Mouse (Mus musculus) limb, embryonic 15.5 days (tissue): ENCODE results near the gene Adamts18. TPM values are rescaled to one million over a fixed set of nuclear protein-coding genes. Genes with fewer than 3 reads are reported as not detected.

Source experiments
- ATAC-seq: fragments of 200-750 bp; cut with Nextera tagmentation; 2 replicates; pipeline ENCODE4 v1.8.0; 2017; ENCODE audit warnings: low read depth, moderate TSS enrichment; ENCODE audit not compliant: insufficient number of reproducible peaks, low FRiP score, low TSS enrichment
- H3K27ac ChIP-seq: fragments of 300-500 bp; sonication (generic); 2 replicates; pipeline ENCODE4 v1.5.1; 2015; ENCODE audit warnings: moderate library complexity, mild to moderate bottlenecking, inconsistent platforms
- H3K27me3 ChIP-seq: fragments of 300-500 bp; sonication (generic); 2 replicates; pipeline ENCODE4 v1.6.1; 2015; ENCODE audit warnings: inconsistent platforms
- H3K36me3 ChIP-seq: fragments of 300-500 bp; sonication (generic); 2 replicates; pipeline ENCODE4 v1.6.1; 2015; ENCODE audit warnings: inconsistent platforms
- H3K4me1 ChIP-seq: fragments of 300-500 bp; sonication (generic); 2 replicates; pipeline ENCODE4 v1.6.1; 2015; ENCODE audit warnings: inconsistent platforms
- H3K4me2 ChIP-seq: fragments of 300-500 bp; sonication (generic); 2 replicates; pipeline ENCODE4 v1.6.1; 2015; ENCODE audit warnings: mild to moderate bottlenecking, inconsistent platforms
- H3K4me3 ChIP-seq: fragments of 300-500 bp; sonication (generic); 2 replicates; pipeline ENCODE4 v1.5.1; 2015; ENCODE audit warnings: mild to moderate bottlenecking, inconsistent platforms
- H3K9ac ChIP-seq: fragments of 300-500 bp; sonication (generic); 2 replicates; pipeline ENCODE4 v1.6.1; 2015; ENCODE audit warnings: inconsistent platforms
- H3K9me3 ChIP-seq: fragments of 300-500 bp; sonication (generic); 2 replicates; pipeline ENCODE4 v1.6.1; 2016; ENCODE audit warnings: inconsistent platforms
- WGBS: fragments of 180-500 bp; shearing (Covaris S2); methylation state at CpG from one replicate; pipeline ENCODE4 v1.1.7; 2015; 5-methylcytosine and 5-hydroxymethylcytosine counted together
- polyA plus RNA-seq: library from polyadenylated mRNA; unstranded; fragments of >200 nt; fragmentation: Nextera tagmentation; extraction: Ambion mirVana; gene quantifications from 2 replicates; pipeline ENCODE4 v1.2.1, GENCODE M21; 2015

The Adamts18 gene
- polyA plus RNA-seq, 1 experiment from 2014 or later = 3.6 TPM

DNA sequence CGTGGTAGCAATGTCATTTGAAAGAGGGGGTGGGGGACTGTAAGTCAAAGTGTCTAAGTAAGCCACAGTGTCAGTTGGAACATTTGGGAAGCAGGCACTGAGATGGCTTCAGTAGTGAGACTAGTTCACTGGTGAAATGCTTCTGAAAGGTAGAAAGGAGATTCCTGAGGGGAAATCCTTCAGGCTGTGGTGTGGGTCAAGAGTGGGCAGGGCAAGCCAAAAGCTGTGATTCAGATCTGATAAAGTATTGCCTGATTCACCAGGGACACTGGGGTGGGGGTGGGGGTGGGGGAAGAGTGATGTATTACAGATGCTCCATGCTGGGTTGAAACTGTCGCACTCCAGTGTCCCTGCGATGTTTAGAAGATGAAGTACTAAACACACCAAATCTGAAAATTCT is 173.9 kb downstream of the Adamts18 start:
- H3K9ac ChIP-seq = no peak overlapping the region
- no peak for ATAC-seq
- no peaks in the 10 kb centered on the region for H3K9me3 ChIP-seq

DNA sequence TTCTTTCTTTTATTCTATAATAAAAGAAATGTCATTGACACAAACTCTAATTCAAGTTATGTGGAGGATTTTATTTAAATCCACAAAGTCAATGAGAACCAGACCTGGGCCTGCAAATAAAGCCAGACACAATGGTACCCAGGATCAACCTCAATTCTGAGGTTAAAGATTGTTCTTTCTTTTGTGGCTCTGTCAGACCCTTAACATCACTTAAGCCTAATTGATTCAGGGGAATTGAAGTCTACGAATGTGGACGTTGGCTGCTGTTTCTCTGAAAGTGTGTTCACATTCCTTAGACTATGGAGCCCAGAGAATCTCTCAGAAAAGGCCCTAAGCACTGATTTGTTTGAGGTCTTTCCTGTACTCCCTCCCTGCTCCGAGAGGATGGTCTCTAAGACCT is 175.2 kb downstream of the Adamts18 start:
- no peak overlapping the region for H3K9ac ChIP-seq
- WGBS = 46% methylated on average over 3 of the region's 3 CpGs
- no peak overlapping the region for H3K4me3 ChIP-seq
- H3K27me3 ChIP-seq = peaks cover 14% of the 10 kb centered on the region; the same call in 1 of the 2 replicates
- no peak for ATAC-seq
- no peaks in the 10 kb centered on the region for H3K9me3 ChIP-seq
- no peak overlapping the region for H3K27ac ChIP-seq
- peaks cover 6% of the 10 kb centered on the region; the same call in 1 of the 2 replicates for H3K4me1 ChIP-seq
- H3K4me2 ChIP-seq = no peak overlapping the region
- no peaks in the 10 kb centered on the region for H3K36me3 ChIP-seq

More for the DNA sequence above, 173.9 kb downstream of the Adamts18 start:
- H3K27ac ChIP-seq = no peak overlapping the region
- no peak overlapping the region for H3K4me2 ChIP-seq
- H3K4me1 ChIP-seq = peaks cover 6% of the 10 kb centered on the region; the same call in 1 of the 2 replicates
- peaks cover 10% of the 10 kb centered on the region; the same call in 1 of the 2 replicates for H3K27me3 ChIP-seq
- H3K36me3 ChIP-seq = no peaks in the 10 kb centered on the region
- WGBS = 72% methylated on average over 3 of the region's 3 CpGs
- no peak overlapping the region for H3K4me3 ChIP-seq

DNA sequence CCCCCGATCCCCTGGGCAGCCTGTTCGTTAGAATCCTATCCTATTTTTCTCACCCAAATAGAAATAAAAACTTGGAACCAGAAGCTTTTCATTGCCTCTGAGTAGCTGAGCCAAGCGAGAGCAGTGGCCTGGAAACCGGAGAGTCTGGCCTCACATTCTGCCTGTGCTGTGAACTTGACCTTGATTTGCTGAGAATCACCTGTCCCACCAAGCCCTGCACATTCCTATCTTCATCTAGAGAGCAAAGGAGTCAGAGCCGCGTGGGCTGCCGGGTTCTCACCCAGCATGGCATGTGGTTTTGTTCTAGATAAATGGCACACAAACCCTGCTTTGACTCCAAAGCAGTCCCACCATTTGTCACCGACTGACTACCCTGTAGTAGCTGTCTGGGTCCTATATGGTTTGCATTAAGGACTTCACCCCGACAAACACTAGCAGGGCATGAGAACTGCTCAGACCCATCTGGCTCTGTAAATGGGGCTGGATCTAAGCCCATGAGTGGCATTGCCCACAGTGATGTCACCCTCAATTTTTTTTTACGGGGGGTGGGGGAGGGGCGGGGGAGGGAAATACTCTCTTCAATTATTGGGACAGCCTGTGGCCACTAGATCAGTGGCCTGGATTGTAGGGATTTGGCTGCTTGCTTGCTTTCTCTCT is 175.8 kb downstream of the Adamts18 start:
- Histone ChIP-seq H3K27me3 (peaks cover 20% of the 10 kb centered on the region; the same call in 1 of the 2 replicates), H3K4me2 (no peak overlapping the region), H3K9me3 (no peaks in the 10 kb centered on the region), H3K9ac (no peak overlapping the region), H3K4me3 (no peak overlapping the region), H3K36me3 (no peaks in the 10 kb centered on the region), H3K27ac (no peak overlapping the region), H3K4me1 (peaks cover 6% of the 10 kb centered on the region; the same call in 1 of the 2 replicates)
- ATAC-seq = no peak
- WGBS = 51% methylated on average over 11 of the region's 11 CpGs

DNA sequence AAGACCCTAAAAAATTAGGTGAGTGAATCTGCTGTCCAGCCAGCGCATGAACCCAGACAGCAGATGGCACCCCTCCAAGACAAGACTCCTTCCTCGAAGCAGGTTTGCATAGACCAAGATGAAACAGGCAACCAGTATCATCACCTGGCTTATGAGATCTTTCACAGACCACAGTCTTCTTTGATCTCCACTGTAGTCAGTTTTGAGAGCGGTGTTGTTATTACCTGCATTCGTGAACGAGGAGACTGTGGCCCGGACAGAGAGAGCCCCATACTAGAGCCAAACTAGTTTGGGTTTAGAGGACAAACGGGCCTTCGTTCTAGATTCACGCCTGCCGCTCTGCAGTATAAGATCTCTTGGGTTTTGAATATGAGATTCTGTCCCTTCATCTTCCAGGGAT is 178.6 kb downstream of the Adamts18 start:
- peaks cover 16% of the 10 kb centered on the region for H3K4me1 ChIP-seq
- H3K9me3 ChIP-seq = no peaks in the 10 kb centered on the region
- no peak overlapping the region for H3K4me2 ChIP-seq
- 65% methylated on average over 10 of the region's 10 CpGs for WGBS
- no peak overlapping the region for H3K27ac ChIP-seq
- H3K4me3 ChIP-seq = no peak overlapping the region
- ATAC-seq = no peak
- no peaks in the 10 kb centered on the region for H3K36me3 ChIP-seq
- no peak overlapping the region for H3K9ac ChIP-seq
- H3K27me3 ChIP-seq = peaks cover 23% of the 10 kb centered on the region; the same call in 1 of the 2 replicates

DNA sequence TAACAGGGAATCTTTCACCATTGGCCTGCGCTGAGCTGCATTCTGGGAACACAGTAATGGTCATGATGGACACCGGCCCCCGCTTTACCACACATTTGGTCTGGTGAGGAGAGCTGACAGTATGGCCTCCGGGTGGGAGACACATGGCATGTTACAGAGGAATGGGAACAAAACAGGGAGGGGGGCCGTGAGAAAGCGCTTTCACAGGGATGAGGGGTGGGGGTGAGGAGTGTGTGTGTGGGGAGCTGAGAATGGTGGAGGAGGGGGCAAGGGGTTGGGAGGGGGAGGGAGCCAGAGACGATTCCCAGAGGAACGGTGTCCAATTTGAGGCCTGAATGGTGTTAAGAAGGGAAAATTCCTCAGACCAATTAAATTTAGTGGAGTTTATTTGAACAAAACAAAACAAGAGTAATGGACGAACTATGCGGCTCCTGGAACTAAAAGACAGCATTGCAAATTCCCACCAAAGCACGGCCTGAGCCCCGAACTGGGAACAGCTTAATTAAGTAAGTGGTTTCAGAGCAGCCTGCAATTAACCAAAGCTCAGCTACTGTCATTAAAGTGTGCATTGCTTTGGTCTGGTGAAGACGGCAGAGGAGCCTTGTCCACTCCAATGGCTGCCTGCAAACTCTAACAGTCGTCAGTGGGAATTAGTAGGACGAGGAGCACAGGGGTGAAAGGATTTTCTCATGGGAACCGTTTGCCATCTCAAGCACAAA is 181.7 kb downstream of the Adamts18 start:
- Histone ChIP-seq H3K4me1 (peaks cover 13% of the 10 kb centered on the region), H3K36me3 (no peaks in the 10 kb centered on the region), H3K27ac (no peak overlapping the region), H3K4me3 (no peak overlapping the region), H3K27me3 (peaks cover 28% of the 10 kb centered on the region; the same call in 1 of the 2 replicates), H3K9ac (no peak overlapping the region), H3K9me3 (no peaks in the 10 kb centered on the region), H3K4me2 (no peak overlapping the region)
- WGBS = 43% methylated on average over 16 of the region's 16 CpGs
- no peak for ATAC-seq

DNA sequence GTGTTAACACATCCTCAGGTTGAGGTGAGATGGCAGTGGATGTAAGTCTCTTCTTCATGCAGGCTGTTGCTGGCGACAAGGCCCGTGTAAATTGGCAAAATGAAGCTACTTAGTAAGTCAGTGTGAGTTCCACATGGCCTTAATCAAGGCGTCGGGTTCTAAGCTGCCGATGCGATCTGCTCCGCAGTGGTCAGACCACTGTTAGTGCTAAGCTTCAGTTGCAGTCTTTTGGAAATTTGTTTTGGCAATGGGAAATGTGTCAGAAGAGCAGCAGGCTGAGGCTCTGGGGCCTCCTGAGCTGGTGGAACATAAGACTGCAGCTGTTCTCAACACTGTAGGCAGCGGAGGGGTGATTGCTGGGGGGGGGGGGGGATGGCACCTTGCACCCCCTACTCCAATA is 182.6 kb downstream of the Adamts18 start:
- Histone ChIP-seq H3K9me3 (no peaks in the 10 kb centered on the region), H3K27me3 (peaks cover 28% of the 10 kb centered on the region; the same call in 1 of the 2 replicates), H3K9ac (no peak overlapping the region), H3K4me2 (no peak overlapping the region), H3K4me1 (peaks cover 13% of the 10 kb centered on the region), H3K27ac (no peak overlapping the region), H3K4me3 (no peak overlapping the region), H3K36me3 (no peaks in the 10 kb centered on the region)
- WGBS = 32% methylated on average over 8 of the region's 8 CpGs
- ATAC-seq = no peak

DNA sequence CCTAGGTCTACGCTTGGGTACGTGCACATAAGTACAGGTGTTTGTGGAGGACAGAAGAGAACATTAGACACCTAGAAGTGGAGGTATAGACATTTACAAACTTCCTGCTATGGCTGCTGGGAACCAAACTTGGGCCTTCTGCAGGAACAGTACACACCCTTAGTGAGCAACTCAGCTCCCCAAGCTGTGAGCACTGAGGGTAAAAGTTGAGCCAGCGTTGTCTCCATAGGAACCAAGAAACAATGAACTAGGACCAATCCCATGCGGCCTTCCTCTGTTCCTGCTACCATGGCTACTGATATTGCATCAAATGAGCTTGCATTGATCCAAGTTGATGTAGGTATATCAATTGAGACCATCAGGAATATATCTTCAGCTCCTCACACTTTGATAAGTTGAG is 183.5 kb downstream of the Adamts18 start:
- H3K36me3 ChIP-seq = no peaks in the 10 kb centered on the region
- 69% methylated on average over 4 of the region's 4 CpGs for WGBS
- H3K27me3 ChIP-seq = peaks cover 21% of the 10 kb centered on the region; the same call in 1 of the 2 replicates
- ATAC-seq = no peak
- no peak overlapping the region for H3K27ac ChIP-seq
- peaks cover 13% of the 10 kb centered on the region for H3K4me1 ChIP-seq
- no peak overlapping the region for H3K4me3 ChIP-seq
- H3K4me2 ChIP-seq = no peak overlapping the region
- no peaks in the 10 kb centered on the region for H3K9me3 ChIP-seq
- H3K9ac ChIP-seq = no peak overlapping the region

DNA sequence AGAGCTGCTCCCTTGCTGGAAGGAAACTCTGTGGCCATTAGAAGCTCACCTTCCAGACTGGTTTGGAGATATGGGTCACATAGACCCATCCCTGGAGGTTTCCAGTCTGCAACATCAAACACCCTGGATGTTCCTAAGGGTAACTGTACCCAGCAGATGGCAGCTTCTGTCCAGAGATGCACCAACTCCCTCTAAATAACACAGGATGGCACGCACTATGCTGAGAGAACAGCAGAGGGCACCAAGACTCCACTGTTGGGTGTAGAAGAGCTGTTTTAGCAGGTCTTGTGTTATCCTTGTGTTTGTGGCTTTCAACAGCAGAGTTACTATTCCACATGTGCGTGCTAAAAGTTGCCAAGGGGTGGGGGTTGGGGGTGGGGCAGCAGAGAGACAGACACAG is 184.0 kb downstream of the Adamts18 start:
- Histone ChIP-seq H3K9ac (no peak overlapping the region), H3K27ac (no peak overlapping the region), H3K9me3 (no peaks in the 10 kb centered on the region), H3K36me3 (no peaks in the 10 kb centered on the region), H3K4me1 (peaks cover 13% of the 10 kb centered on the region), H3K27me3 (peaks cover 21% of the 10 kb centered on the region; the same call in 1 of the 2 replicates), H3K4me2 (no peak overlapping the region), H3K4me3 (no peak overlapping the region)
- 0% methylated on average over 2 of the region's 2 CpGs for WGBS
- no peak for ATAC-seq

DNA sequence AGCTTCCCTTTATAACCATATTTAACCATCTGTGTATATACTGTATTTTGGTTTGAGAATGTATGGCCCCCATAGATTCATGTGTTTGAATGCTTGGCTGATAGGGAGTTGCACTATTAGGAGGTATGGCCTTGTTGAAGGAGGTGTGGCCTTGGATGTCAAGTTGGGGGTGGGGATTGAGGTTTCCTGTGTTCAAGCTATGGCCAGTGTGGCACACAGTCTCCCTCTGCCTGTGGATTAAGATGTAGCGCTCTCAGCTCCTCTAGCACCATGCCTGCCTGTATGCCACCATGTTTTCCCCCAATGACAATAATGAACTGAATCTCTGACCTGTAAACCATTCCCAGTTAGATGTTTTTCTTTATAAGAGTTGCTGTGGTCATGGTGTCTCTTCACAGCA is 188.4 kb downstream of the Adamts18 start:
- no peak overlapping the region for H3K9ac ChIP-seq
- H3K4me3 ChIP-seq = no peak overlapping the region
- 93% methylated on average over 1 of the region's 1 CpGs for WGBS
- no peaks in the 10 kb centered on the region for H3K9me3 ChIP-seq
- peaks cover 4% of the 10 kb centered on the region; the same call in 1 of the 2 replicates for H3K4me1 ChIP-seq
- H3K36me3 ChIP-seq = no peaks in the 10 kb centered on the region
- H3K27me3 ChIP-seq = peaks cover 5% of the 10 kb centered on the region
- H3K4me2 ChIP-seq = no peak overlapping the region
- no peak overlapping the region for H3K27ac ChIP-seq
- no peak for ATAC-seq

DNA sequence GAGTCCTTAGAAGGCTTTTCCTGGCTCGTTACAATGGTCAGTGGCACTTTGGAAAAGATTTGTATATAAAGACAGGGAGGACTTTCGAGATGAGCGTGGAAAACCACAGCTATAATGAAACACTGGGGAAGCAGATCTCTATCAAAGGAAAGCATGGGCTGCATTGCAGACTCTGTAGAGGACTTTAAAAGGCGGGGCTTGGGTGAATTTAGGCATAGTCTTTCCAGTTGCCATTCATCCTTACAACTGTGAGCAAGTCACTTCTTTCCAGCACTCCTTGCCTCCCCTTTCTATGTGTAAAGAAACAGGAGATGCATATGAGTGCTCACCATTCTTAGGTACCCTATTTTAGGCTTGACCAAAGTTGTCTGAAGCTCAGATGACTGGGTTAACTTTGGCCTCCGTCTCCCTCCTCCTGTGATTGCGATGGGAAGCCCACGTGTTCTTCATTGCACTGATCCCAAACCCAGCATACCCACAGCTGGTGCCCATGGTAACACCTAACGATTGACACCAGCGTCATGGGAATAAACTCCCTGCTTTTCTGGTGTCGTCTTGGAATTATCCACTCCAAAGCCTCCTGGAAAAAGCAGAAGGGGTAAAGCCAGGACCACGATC is 191.7 kb downstream of the Adamts18 start:
- no peaks in the 10 kb centered on the region for H3K4me1 ChIP-seq
- no peaks in the 10 kb centered on the region for H3K36me3 ChIP-seq
- no peak overlapping the region for H3K27ac ChIP-seq
- ATAC-seq = no peak
- no peak overlapping the region for H3K4me2 ChIP-seq
- 73% methylated on average over 11 of the region's 11 CpGs for WGBS
- no peak overlapping the region for H3K9ac ChIP-seq
- H3K4me3 ChIP-seq = no peak overlapping the region
- peaks cover 10% of the 10 kb centered on the region; the same call in 1 of the 2 replicates for H3K27me3 ChIP-seq
- H3K9me3 ChIP-seq = no peaks in the 10 kb centered on the region

DNA sequence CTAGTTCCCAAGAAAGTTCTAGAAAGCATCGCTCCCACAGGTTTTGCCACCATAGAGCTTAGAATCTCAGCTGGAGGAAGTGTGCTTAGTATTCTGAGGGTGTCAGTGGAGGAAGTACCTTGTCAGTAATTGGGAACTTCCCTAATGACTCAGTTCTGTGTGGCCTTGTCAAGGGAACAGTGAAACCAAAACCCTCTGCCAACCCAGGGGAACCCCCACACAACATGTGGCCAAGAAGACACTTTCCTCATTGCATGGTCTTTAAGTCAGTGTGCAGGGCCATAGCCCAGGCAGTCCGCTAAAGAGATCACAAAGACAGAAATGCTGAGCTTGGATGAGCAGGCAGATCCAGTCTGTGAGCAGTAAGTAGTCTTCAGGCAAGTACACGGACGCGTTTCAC is 192.4 kb downstream of the Adamts18 start:
- H3K4me2 ChIP-seq = no peak overlapping the region
- H3K9me3 ChIP-seq = no peaks in the 10 kb centered on the region
- H3K27ac ChIP-seq = no peak overlapping the region
- no peaks in the 10 kb centered on the region for H3K36me3 ChIP-seq
- H3K27me3 ChIP-seq = peaks cover 17% of the 10 kb centered on the region
- no peak overlapping the region for H3K9ac ChIP-seq
- WGBS = 95% methylated on average over 5 of the region's 5 CpGs
- H3K4me3 ChIP-seq = no peak overlapping the region
- ATAC-seq = no peak
- no peaks in the 10 kb centered on the region for H3K4me1 ChIP-seq

DNA sequence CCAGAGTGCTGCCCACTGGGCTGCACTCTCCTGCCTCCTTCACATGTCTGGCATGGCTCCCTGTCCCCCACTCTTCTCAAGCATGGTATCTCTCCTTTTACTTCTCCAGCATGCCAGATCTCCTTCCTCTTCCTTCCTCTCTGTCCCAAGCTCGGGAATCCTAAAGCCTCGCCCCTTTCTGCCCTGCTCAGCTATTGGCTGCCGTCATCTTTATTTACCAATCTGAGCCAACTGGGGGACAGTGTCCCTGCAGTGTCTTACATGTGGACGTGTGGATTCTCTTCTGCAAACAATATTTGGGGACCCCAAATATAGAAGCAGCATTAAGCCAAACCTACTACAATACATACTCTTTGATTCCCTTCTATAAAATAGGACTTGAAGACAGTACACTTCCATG is 195.4 kb downstream of the Adamts18 start:
- H3K9me3 ChIP-seq = no peaks in the 10 kb centered on the region
- peaks cover 17% of the 10 kb centered on the region for H3K27me3 ChIP-seq
- WGBS = 52% methylated on average over 4 of the region's 4 CpGs
- no peak overlapping the region for H3K4me2 ChIP-seq
- H3K4me1 ChIP-seq = no peaks in the 10 kb centered on the region
- no peak for ATAC-seq
- no peak overlapping the region for H3K4me3 ChIP-seq
- H3K27ac ChIP-seq = no peak overlapping the region
- H3K9ac ChIP-seq = no peak overlapping the region
- H3K36me3 ChIP-seq = no peaks in the 10 kb centered on the region
